Mouse (Mus musculus): ENCODE measurements around the gene Tgfb1i1. TPM values are rescaled to one million over a fixed set of nuclear protein-coding genes. Genes with fewer than 3 reads are reported as not detected.

Gene Tgfb1i1
- polyA plus RNA-seq, 1 experiment from 2014 or later: 14.5 TPM

DNA sequence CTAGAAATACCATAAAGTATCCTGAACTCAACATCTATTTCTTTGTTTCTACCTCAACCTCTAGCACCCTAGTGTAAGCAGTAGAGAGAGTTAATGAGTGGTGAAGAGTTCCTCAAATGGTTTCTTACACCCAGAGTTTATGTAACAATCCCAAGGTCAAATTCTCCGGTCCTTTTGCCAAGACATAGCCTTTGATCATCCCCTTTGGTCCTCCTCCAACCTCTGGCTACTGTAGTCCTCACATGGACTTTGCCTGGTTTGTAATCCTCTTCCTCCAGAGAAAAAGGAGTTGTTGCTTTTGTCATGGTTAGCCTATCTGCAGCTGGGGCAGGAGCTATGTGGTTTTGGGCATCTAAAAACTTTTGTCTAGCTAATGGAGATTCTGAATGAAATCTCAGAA, 11.1 kb upstream of the Tgfb1i1 start:
- no peak overlapping the region for H3K27ac ChIP-seq
- H3K4me1 ChIP-seq: peaks cover 17% of the 10 kb centered on the region
- no peaks in the 10 kb centered on the region for H3K9me3 ChIP-seq (replicated peaks)
- H3K4me2 ChIP-seq: no peak overlapping the region
- H3K27me3 ChIP-seq: no peaks in the 10 kb centered on the region
- no peak for ATAC-seq
- no peak overlapping the region for H3K4me3 ChIP-seq
- WGBS: 100% methylated on average over 1 of the region's 1 CpGs
- H3K36me3 ChIP-seq (ENCODE audit: poor library complexity, severe bottlenecking): peaks cover 8% of the 10 kb centered on the region
- H3K9ac ChIP-seq: no peak overlapping the region

DNA sequence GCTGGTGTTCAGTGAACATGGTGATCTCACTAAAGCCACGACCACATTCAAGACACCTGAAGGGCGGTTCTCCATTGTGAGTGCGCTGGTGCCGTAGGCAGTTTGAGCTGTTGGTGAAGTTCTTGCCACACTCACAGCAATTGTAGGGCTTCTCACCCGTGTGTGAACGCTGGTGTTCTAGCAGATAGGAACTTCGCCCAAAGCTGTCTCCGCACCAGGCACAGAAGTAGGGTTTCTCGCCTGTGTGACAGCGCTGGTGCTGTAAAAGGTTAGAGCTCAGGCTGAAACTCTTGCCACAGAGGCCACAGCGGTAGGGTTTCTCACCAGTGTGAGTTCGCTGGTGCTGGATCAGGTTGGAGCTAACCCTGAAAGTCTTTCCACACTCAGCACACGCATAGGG, 10.2 kb upstream of the Tgfb1i1 start:
- 94% methylated on average over 13 of the region's 13 CpGs for WGBS
- H3K27me3 ChIP-seq: no peaks in the 10 kb centered on the region
- peaks cover 17% of the 10 kb centered on the region for H3K36me3 ChIP-seq (ENCODE audit: poor library complexity, severe bottlenecking)
- H3K27ac ChIP-seq: no peak overlapping the region
- no peaks in the 10 kb centered on the region for H3K9me3 ChIP-seq (replicated peaks)
- peaks cover 17% of the 10 kb centered on the region for H3K4me1 ChIP-seq
- H3K9ac ChIP-seq: no peak overlapping the region
- ATAC-seq: no peak
- peak overlapping the region; percentile 70; the same call in 1 of the 2 replicates for H3K4me3 ChIP-seq
- H3K4me2 ChIP-seq: peak overlapping the region; percentile 85; the same call in 1 of the 2 replicates

DNA sequence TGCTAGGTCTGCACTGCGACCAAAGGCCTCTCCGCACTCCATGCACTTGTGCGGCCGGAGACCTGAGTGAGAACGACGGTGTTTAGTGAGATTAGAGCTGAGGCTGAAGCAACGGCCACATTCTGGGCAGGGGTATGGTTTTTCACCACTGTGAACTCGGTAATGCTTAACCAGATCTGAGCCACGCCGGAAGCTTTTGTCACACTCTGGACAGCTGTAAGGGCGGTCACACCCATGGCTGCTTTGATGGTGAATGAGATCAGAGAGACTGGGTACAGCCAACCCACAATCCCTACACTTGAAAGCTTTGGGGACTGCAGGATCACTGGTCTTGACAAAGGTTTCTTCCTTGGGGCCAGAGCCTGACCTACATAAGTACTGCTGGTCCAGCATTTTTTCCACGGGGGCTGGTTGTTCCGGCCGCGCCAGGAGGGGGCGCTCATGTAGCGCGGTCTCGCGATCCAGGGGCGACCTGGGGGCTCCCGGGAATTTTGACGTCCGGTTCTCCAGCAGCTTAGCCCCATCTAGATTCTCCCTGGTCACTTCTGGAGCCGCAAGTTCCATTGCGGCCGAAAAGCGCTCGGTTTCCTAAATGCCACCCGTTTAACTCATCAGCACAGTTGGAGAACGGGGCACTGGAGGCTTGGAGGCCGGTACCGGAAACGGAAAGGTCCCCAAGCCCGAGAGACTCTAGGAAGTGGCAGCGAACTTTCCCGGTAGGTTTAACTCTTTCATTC, 9.6 kb upstream of the Tgfb1i1 start, which contains the start of gene Armc5:
TSS of gene Armc5 (plus strand) at position 487 of the 737 bp plus-strand sequence.
- no peaks in the 10 kb centered on the region for H3K9me3 ChIP-seq (replicated peaks)
- H3K4me3 ChIP-seq: peak within 1 kb of the TSS; percentile 70
- peak within 1 kb of the TSS; percentile 85 for H3K4me2 ChIP-seq
- ATAC-seq: peak; percentile 39
- WGBS: 26% methylated on average over 37 of the region's 37 CpGs
- H3K9ac ChIP-seq: peak within 1 kb of the TSS; percentile 75
- H3K4me1 ChIP-seq: peaks cover 17% of the 10 kb centered on the region
- H3K27ac ChIP-seq: peak within 1 kb of the TSS; percentile 95
- no peaks in the 10 kb centered on the region for H3K27me3 ChIP-seq
- peaks cover 23% of the 10 kb centered on the region for H3K36me3 ChIP-seq (ENCODE audit: poor library complexity, severe bottlenecking)

DNA sequence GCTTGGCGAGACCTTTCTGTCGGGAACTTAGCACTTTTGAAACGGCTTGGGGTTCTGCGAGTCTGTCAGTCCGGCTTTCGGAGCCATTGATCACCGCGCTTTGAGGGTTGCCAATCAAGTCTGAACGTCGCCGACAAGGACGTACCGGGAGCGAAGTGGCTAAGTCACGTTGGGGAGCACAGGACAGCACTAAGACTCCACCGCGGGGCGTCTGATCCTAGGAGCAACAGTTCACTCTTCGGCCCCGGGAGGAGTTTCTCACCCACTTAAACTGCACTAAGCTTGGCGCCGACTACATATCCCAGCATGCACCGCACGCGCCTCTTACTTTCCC, 9.1 kb upstream of the Tgfb1i1 start:
- ATAC-seq: no peak
- peak overlapping the region; percentile 70 for H3K4me3 ChIP-seq
- WGBS: under 1% methylated on average over 25 of the region's 25 CpGs

DNA sequence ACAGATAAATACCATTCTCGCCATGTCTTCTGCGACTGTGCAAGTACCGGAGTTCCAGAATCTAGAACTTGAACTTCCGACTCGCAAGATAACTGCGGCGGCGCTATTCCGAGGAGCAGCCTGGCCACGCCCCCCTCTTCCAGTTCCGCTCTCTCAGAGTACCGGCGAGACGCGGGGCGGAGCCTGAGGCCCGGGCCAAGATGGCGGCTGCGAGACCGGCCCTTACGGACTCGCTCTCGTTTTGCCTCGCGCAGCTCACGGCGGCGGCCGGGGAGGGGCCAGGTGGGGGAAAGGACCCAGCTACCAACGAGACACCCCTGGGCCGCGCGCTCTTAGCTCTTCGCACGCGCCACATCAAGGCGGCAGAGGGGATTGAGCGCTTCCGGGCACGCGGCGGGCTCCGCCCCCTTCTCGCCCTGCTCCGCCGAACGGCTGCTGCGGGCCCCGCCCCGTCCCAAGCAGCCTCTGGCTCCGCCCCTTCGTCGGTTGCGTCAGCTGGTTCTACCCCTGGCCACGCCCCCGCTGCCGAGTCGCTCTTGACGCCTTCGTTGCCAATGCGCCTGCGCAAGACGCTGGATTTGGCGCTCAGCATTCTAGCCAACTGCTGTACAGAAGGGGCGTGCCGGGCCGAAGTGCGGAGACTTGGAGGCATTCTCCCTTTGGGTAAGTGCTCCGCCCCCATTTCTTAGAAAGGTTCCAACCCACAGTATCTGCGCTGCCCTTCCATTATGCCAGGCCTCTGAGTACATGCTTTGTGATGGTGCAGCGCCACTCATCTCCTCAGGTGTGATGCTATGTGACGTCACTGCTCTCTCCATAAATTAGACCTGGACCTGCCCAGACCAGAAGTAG, 8.5 kb upstream of the Tgfb1i1 start, which contains the start of gene 9130023H24Rik:
TSS of gene 9130023H24Rik (minus strand) at position 105 of the 852 bp plus-strand sequence.
- no peaks in the 10 kb centered on the region for H3K27me3 ChIP-seq
- peak; percentile 93 for ATAC-seq
- WGBS: under 1% methylated on average over 68 of the region's 72 CpGs

More for the DNA sequence above, 9.1 kb upstream of the Tgfb1i1 start:
- Histone ChIP-seq H3K27me3 (no peaks in the 10 kb centered on the region), H3K4me2 (peak overlapping the region; percentile 85), H3K9ac (peak overlapping the region; percentile 75), H3K4me1 (peaks cover 17% of the 10 kb centered on the region), H3K27ac (peak overlapping the region; percentile 95), H3K36me3 (ENCODE audit: poor library complexity, severe bottlenecking) (peaks cover 28% of the 10 kb centered on the region), H3K9me3 (replicated peaks) (no peaks in the 10 kb centered on the region)

DNA sequence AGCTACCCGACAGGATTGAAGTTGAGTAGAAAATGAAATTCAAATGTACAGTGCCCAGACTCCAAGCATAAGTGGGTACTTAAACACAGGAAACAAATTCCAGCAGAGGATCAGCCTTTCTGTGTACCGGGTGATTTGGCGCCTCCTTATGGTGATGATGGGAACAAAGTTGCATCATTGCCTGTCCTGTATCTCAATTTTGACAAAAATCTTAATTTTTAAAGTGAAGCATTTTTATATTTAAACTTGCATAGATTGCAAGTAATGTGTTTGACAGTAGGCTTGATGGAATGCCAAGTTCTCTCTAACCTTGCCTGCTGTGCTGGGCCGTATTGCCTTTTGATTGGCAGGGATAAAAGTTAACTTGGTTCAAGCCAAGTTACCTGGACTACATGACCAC, 7.6 kb upstream of the Tgfb1i1 start:
- Histone ChIP-seq H3K27ac (peak overlapping the region; percentile 63; the same call in 1 of the 2 replicates), H3K9me3 (replicated peaks) (no peaks in the 10 kb centered on the region), H3K4me2 (peak overlapping the region; percentile 52), H3K4me3 (peak overlapping the region; percentile 70), H3K27me3 (no peaks in the 10 kb centered on the region), H3K4me1 (peaks cover 17% of the 10 kb centered on the region), H3K9ac (no peak overlapping the region), H3K36me3 (ENCODE audit: poor library complexity, severe bottlenecking) (peaks cover 37% of the 10 kb centered on the region)
- ATAC-seq: no peak
- 19% methylated on average over 4 of the region's 4 CpGs for WGBS

More for the DNA sequence above, 8.5 kb upstream of the Tgfb1i1 start, which contains the start of gene 9130023H24Rik:
- H3K4me3 ChIP-seq: peak within 1 kb of the TSS; percentile 70
- peak within 1 kb of the TSS; percentile 95 for H3K27ac ChIP-seq
- peak within 1 kb of the TSS; percentile 75 for H3K9ac ChIP-seq
- peaks cover 33% of the 10 kb centered on the region for H3K36me3 ChIP-seq (ENCODE audit: poor library complexity, severe bottlenecking)
- peak within 1 kb of the TSS; percentile 85 for H3K4me2 ChIP-seq
- H3K9me3 ChIP-seq (replicated peaks): no peaks in the 10 kb centered on the region
- peaks cover 17% of the 10 kb centered on the region for H3K4me1 ChIP-seq

DNA sequence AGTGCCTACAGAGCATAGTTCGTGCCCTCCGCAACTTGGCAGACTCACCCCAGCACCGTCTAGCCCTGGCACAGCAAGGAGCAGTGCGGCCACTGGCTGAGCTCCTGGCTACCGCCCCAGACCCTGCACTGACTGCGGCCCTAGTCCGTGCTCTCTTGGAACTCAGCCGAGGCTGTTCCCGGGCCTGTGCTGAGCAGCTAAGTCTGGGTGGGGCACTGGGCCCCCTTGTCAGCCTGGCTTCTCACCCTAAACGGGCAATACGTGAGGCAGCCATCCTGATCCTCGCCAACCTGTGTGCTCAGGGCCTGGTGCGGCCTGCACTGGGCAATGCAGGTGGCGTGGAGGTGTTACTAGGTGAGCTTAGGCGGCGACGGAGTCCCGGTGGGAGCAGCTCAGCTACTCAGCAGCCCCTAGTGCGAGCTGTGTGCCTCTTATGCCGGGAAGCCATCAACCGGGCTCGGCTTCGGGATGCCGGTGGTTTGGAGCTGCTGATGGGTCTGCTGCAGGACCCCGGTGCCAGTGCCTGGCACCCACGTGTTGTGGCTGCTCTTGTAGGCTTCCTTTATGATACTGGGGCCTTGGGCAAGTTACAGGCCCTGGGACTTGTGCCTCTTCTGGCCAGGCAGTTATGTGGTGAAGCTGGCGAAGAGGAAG, 6.4 kb upstream of the Tgfb1i1 start:
- Histone ChIP-seq H3K4me3 (no peak overlapping the region), H3K4me1 (peaks cover 17% of the 10 kb centered on the region), H3K27me3 (no peaks in the 10 kb centered on the region), H3K36me3 (ENCODE audit: poor library complexity, severe bottlenecking) (peaks cover 50% of the 10 kb centered on the region), H3K27ac (no peak overlapping the region), H3K9me3 (replicated peaks) (no peaks in the 10 kb centered on the region), H3K4me2 (no peak overlapping the region), H3K9ac (no peak overlapping the region)
- WGBS: 95% methylated on average over 27 of the region's 27 CpGs
- no peak for ATAC-seq

DNA sequence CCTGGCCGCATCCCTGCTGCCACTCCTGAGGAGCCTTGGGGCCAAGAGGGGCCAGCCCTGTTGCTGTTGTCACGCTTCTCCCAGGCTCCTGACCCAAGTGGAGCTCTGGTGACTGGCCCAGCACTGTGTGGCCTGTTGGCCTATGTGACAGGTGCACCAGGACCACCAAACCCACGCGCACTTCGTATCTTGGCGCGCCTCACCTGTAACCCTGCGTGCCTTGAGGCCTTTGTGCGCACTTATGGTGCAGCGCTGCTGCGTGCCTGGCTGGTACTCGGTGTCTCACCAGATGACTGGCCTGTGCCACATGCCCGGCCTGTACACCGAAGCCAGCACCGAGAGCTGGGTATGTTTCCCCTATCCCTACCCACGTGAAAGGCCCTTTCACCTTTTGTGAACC, 4.3 kb upstream of the Tgfb1i1 start:
- Histone ChIP-seq H3K4me1 (peaks cover 22% of the 10 kb centered on the region), H3K27ac (no peak overlapping the region), H3K36me3 (ENCODE audit: poor library complexity, severe bottlenecking) (peaks cover 50% of the 10 kb centered on the region), H3K4me2 (no peak overlapping the region), H3K27me3 (no peaks in the 10 kb centered on the region), H3K9ac (no peak overlapping the region), H3K4me3 (no peak overlapping the region), H3K9me3 (replicated peaks) (no peaks in the 10 kb centered on the region)
- WGBS: 95% methylated on average over 16 of the region's 16 CpGs
- no peak for ATAC-seq

DNA sequence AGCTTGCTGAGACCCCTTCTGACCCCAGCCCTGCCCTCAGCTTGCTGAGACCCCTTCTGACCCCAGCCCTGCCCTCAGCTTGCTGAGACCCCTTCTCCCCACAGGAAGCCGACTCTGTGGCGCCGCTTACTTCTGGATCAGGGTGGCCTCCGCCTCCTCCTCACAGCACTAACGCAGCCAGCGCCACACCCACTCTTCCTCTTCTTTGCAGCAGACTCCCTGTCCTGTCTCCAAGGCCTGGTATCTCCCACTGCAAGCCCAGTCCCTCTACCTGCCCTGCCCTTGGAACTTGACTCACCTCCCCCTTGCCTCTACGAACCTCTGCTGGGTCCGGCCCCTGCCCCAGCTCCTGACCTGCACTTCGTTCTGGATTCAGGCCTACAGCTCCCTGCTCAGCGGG, 2.7 kb upstream of the Tgfb1i1 start:
- Histone ChIP-seq H3K27ac (no peak overlapping the region), H3K9ac (no peak overlapping the region), H3K4me1 (peaks cover 18% of the 10 kb centered on the region), H3K36me3 (ENCODE audit: poor library complexity, severe bottlenecking) (peaks cover 50% of the 10 kb centered on the region), H3K9me3 (replicated peaks) (no peaks in the 10 kb centered on the region), H3K27me3 (no peaks in the 10 kb centered on the region), H3K4me2 (no peak overlapping the region), H3K4me3 (no peak overlapping the region)
- no peak for ATAC-seq
- WGBS: 59% methylated on average over 10 of the region's 10 CpGs

DNA sequence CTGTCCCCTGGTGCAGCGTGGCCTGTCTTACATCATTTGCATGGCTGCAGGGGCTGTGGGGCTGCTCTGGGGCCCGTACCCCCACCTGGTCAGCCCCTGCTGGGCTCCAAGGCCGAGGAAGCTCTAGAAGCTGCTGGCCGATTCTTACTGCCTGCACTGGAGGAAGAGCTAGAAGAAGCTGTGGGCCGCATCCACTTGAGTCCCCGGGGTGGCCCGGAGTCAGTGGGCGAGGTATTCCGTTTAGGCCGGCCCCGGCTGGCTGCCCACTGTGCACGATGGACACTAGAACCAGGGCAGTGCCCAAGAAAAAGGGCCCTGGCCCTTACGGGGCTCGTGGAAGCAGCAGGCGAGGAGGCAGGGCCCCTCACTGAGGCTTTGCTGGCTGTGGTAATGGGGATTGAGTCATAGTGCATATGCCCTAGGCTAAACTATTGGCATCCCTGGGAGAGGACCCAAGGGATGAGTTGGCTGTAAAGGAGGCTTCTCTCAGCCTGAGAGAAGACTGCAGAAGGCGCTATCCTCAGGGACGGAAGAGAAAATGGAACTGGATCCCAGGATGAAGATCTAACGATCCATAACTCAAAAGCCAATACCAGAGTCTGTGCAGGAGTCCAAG, 2.1 kb upstream of the Tgfb1i1 start:
- H3K4me1 ChIP-seq: peaks cover 12% of the 10 kb centered on the region
- no peaks in the 10 kb centered on the region for H3K9me3 ChIP-seq (replicated peaks)
- no peak for ATAC-seq
- no peaks in the 10 kb centered on the region for H3K27me3 ChIP-seq
- no peak overlapping the region for H3K27ac ChIP-seq
- H3K9ac ChIP-seq: peak overlapping the region; percentile 16; the same call in 1 of the 2 replicates
- H3K36me3 ChIP-seq (ENCODE audit: poor library complexity, severe bottlenecking): peaks cover 50% of the 10 kb centered on the region
- no peak overlapping the region for H3K4me2 ChIP-seq
- 90% methylated on average over 18 of the region's 18 CpGs for WGBS
- no peak overlapping the region for H3K4me3 ChIP-seq

DNA sequence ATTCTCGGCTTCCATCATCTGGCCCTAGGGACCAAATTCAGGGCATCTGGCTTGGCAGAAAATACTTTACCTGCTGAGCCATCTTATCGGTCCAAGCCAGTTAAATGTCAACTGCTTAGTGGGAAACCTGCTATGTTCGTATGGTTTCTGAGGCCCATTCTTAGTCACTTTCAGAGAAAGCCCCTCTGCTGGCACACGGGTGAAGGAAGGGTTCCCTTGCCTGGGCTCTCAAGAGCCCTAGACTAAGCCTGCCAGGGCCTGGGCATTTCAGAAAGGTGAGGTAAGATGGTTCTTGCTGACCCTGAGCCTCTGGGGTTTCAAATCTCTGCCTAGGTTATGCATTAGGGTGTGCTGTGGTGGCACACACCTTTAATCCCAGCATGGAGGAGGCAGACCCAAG, 1.1 kb upstream of the Tgfb1i1 start:
- peaks cover 11% of the 10 kb centered on the region for H3K4me1 ChIP-seq
- H3K4me3 ChIP-seq: no peak overlapping the region
- H3K4me2 ChIP-seq: no peak overlapping the region
- no peaks in the 10 kb centered on the region for H3K9me3 ChIP-seq (replicated peaks)
- 88% methylated on average over 4 of the region's 4 CpGs for WGBS
- no peak for ATAC-seq
- peaks cover 7% of the 10 kb centered on the region; the same call in 1 of the 2 replicates for H3K27me3 ChIP-seq
- H3K27ac ChIP-seq: no peak overlapping the region
- peaks cover 41% of the 10 kb centered on the region for H3K36me3 ChIP-seq (ENCODE audit: poor library complexity, severe bottlenecking)
- H3K9ac ChIP-seq: no peak overlapping the region

Data from forebrain, embryonic 13.5 days (tissue).